Mouse (Mus musculus) heart, embryonic 11.5 days (tissue): ENCODE results near the gene Vmn1r188. TPM values are rescaled to one million over a fixed set of nuclear protein-coding genes. Genes with fewer than 3 reads are reported as not detected.

Experiments used
- ATAC-seq: fragments of 200-750 bp; cut with Nextera tagmentation; replicated peaks from 2 replicates; pipeline ENCODE4 v1.8.0; 2017; ENCODE audit warnings: moderate library complexity; ENCODE audit not compliant: insufficient number of reproducible peaks, low FRiP score, low TSS enrichment
- H3K27ac ChIP-seq: fragments of 300-500 bp; sonication (generic); 2 replicates; pipeline ENCODE4 v1.5.1; 2014; ENCODE audit warnings: mild to moderate bottlenecking, low read depth, low read length
- H3K27me3 ChIP-seq: fragments of 300-500 bp; sonication (generic); 2 replicates; pipeline ENCODE4 v1.6.1; 2014; ENCODE audit warnings: mild to moderate bottlenecking, low read length, mixed read lengths; ENCODE audit not compliant: control insufficient read depth, insufficient read depth
- H3K36me3 ChIP-seq: fragments of 300-500 bp; sonication (generic); 2 replicates; pipeline ENCODE4 v1.6.1; 2014; ENCODE audit warnings: mild to moderate bottlenecking, low read length, moderate library complexity, mixed read lengths; ENCODE audit not compliant: control insufficient read depth, insufficient read depth
- H3K4me1 ChIP-seq: fragments of 300-500 bp; sonication (generic); 2 replicates; pipeline ENCODE4 v1.6.1; 2014; ENCODE audit warnings: low read length; ENCODE audit not compliant: control insufficient read depth, insufficient read depth
- H3K4me2 ChIP-seq: fragments of 300-500 bp; sonication (generic); 2 replicates; pipeline ENCODE4 v1.6.1; 2014; ENCODE audit warnings: mild to moderate bottlenecking, moderate library complexity
- H3K4me3 ChIP-seq: fragments of 300-500 bp; sonication (generic); 2 replicates; pipeline ENCODE4 v1.5.1; 2014; ENCODE audit warnings: low read depth, low read length
- H3K9ac ChIP-seq: fragments of 300-500 bp; sonication (generic); 2 replicates; pipeline ENCODE4 v1.6.1; 2014; ENCODE audit warnings: mild to moderate bottlenecking, low read depth, low read length, moderate library complexity
- H3K9me3 ChIP-seq: fragments of 300-500 bp; sonication (generic); replicated peaks from 2 replicates; pipeline ENCODE4 v1.6.1; 2016; ENCODE audit warnings: low read length; ENCODE audit not compliant: control insufficient read depth
- WGBS: fragments of 180-500 bp; shearing (Covaris S2); extraction: QIAGEN DNeasy Blood & Tissue Kit; methylation state at CpG from one replicate; pipeline ENCODE4 v1.1.7; 2014; ENCODE audit not compliant: insufficient replicate concordance; 5-methylcytosine and 5-hydroxymethylcytosine counted together
- polyA plus RNA-seq: library from polyadenylated mRNA; unstranded; fragments of >200 nt; fragmentation: Nextera tagmentation; extraction: Ambion mirVana; gene quantifications from 2 replicates; pipeline ENCODE4 v1.2.1, GENCODE M21; 2014

The Vmn1r188 gene
- polyA plus RNA-seq, 1 experiment from 2014 or later, result not detected

DNA sequence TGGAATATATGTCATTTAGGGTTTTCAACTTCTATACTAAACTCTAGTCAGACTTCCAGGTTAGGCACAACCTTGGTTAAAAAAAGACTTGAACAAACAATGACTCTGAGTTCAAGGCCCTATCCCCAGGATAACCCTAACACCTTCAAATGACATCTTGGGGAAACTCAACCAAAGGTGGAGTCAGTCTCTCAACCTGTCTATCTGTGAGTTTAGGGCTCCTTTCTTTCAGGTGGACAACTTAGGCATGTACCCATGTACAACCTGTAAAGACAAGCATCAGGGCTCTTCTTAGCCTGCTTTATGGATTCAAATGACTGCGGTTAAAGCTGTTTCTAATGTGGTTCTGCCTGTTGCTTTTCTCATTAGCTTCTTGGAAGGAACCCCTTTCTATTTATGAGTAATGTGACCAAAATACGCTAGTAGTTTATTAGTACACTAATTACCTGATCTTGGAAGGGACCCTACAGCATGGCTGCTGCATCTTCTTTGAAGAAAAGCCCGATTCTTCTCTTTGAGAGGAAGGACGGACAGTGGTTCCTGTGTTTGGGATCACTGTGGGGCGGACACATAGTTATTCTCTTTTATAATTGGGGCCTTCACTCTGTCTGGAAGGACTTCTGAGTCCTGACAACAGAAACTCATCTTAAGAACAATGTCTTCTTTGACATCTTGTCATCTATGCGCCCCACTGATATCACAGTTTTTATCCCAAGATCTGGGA is 39.6 kb upstream of the Vmn1r188 start:
- peaks cover 13% of the 10 kb centered on the region for H3K4me1 ChIP-seq
- peak overlapping the region; percentile 66 for H3K4me2 ChIP-seq
- no peak overlapping the region for H3K9ac ChIP-seq
- no peaks in the 10 kb centered on the region for H3K36me3 ChIP-seq
- H3K4me3 ChIP-seq, result peak overlapping the region; percentile 34; the same call in 1 of the 2 replicates
- H3K27ac ChIP-seq, result no peak overlapping the region
- H3K9me3 ChIP-seq, result no peaks in the 10 kb centered on the region
- ATAC-seq, result no peak
- no peaks in the 10 kb centered on the region for H3K27me3 ChIP-seq
- WGBS, result 85% methylated on average over 6 of the region's 6 CpGs

DNA sequence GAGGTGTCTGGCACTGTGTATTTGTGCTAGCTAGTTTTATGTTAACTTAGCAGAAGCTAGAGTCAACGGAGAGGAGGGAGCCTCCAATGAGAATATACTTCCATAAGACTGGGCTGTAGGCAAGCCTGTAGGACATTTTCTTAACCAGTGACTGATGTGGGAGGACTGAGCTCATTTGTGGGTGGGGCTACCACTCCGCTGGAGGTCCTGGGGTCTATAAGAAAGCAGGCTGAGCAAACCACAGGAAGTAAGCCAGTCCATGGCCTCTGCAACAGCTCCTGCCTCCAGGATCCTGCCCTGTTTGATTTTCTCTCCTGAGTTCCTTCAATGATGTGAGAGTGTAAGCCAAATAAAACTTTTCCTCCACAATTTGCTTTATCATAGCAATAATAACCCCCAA is 38.9 kb upstream of the Vmn1r188 start:
- Histone ChIP-seq H3K36me3 (no peaks in the 10 kb centered on the region), H3K27me3 (no peaks in the 10 kb centered on the region), H3K4me1 (peaks cover 9% of the 10 kb centered on the region), H3K4me2 (no peak overlapping the region), H3K4me3 (no peak overlapping the region), H3K9me3 (no peaks in the 10 kb centered on the region), H3K27ac (no peak overlapping the region), H3K9ac (no peak overlapping the region)
- WGBS, result 45% methylated on average over 2 of the region's 2 CpGs
- ATAC-seq, result no peak

- WGBS, result 81% methylated on average over 2 of the region's 2 CpGs
- Histone ChIP-seq H3K27ac (no peak overlapping the region), H3K27me3 (no peaks in the 10 kb centered on the region), H3K4me2 (no peak overlapping the region), H3K9me3 (no peaks in the 10 kb centered on the region), H3K4me1 (0 out of 2 replicates have a peak, but pooled peaks cover 3% of the 10 kb centered on the region), H3K9ac (no peak overlapping the region), H3K4me3 (no peak overlapping the region), H3K36me3 (no peaks in the 10 kb centered on the region)
- ATAC-seq, result no peak
These were observed 35.2 kb upstream of the Vmn1r188 start for GRCm38 (mm10) chr13:22049041-22049440.

GRCm38 (mm10) chr13:22049737-22050440 is 34.4 kb upstream of the Vmn1r188 start:
- Histone ChIP-seq H3K4me1 (0 out of 2 replicates have a peak, but pooled peaks cover 3% of the 10 kb centered on the region), H3K27me3 (no peaks in the 10 kb centered on the region), H3K27ac (peak overlapping the region; percentile 85), H3K9ac (peak overlapping the region; percentile 49; the same call in 1 of the 2 replicates), H3K36me3 (no peaks in the 10 kb centered on the region), H3K4me2 (peak overlapping the region; percentile 74), H3K9me3 (no peaks in the 10 kb centered on the region), H3K4me3 (peak overlapping the region; percentile 60)
- ATAC-seq, result 0 out of 2 replicates have a peak, but pooled peaks have one; percentile 5
- 1% methylated on average over 14 of the region's 14 CpGs for WGBS

GRCm38 (mm10) chr13:22050591-22051522 is 33.4 kb upstream of the Vmn1r188 start:
- WGBS, result under 1% methylated on average over 52 of the region's 52 CpGs
- Histone ChIP-seq H3K9me3 (no peaks in the 10 kb centered on the region), H3K9ac (peak overlapping the region; percentile 76), H3K36me3 (no peaks in the 10 kb centered on the region), H3K4me1 (0 out of 2 replicates have a peak, but pooled peaks cover 3% of the 10 kb centered on the region), H3K4me2 (peak overlapping the region; percentile 74), H3K4me3 (peak overlapping the region; percentile 60), H3K27me3 (no peaks in the 10 kb centered on the region), H3K27ac (peak overlapping the region; percentile 85)
- ATAC-seq, result peak; percentile 96

- ATAC-seq, result no peak
- WGBS, result 11% methylated on average over 5 of the region's 5 CpGs
- no peaks in the 10 kb centered on the region for H3K9me3 ChIP-seq
These were observed 32.7 kb upstream of the Vmn1r188 start for GRCm38 (mm10) chr13:22051523-22051859.

DNA sequence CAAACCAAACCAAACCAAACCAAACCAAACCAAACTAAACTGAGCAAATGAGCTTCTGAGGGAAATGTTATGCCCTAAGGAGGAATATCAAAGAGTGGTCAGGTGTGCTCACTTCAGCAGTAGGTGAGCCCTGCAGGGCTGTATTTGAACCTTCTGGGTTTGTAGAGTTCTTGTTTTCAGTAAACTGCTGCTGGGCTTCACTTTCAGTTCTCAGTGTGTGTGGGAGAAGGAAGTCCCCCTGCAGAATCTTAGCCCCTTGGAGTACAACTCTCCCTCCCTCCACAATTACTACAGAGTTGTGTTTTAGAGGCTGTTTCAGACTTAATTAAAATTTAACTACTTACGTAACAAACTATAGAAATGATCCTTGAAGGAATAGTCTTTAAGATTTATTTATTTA is 30.5 kb upstream of the Vmn1r188 start:
- ATAC-seq, result no peak
- H3K27me3 ChIP-seq, result no peaks in the 10 kb centered on the region
- no peaks in the 10 kb centered on the region for H3K9me3 ChIP-seq
- WGBS, result 88% methylated on average over 1 of the region's 1 CpGs
- H3K27ac ChIP-seq, result no peak overlapping the region
- H3K9ac ChIP-seq, result no peak overlapping the region
- H3K4me2 ChIP-seq, result no peak overlapping the region
- 0 out of 2 replicates have a peak, but pooled peaks cover 3% of the 10 kb centered on the region for H3K4me1 ChIP-seq
- H3K36me3 ChIP-seq, result no peaks in the 10 kb centered on the region
- no peak overlapping the region for H3K4me3 ChIP-seq

More at GRCm38 (mm10) chr13:22051523-22051859, 32.7 kb upstream of the Vmn1r188 start:
- no peaks in the 10 kb centered on the region for H3K36me3 ChIP-seq
- H3K9ac ChIP-seq, result peak overlapping the region; percentile 76
- H3K27ac ChIP-seq, result peak overlapping the region; percentile 85
- H3K4me3 ChIP-seq, result peak overlapping the region; percentile 60
- H3K4me2 ChIP-seq, result peak overlapping the region; percentile 74
- no peaks in the 10 kb centered on the region for H3K27me3 ChIP-seq
- H3K4me1 ChIP-seq, result 0 out of 2 replicates have a peak, but pooled peaks cover 3% of the 10 kb centered on the region

- H3K9ac ChIP-seq, result no peak overlapping the region
- WGBS, result 93% methylated on average over 1 of the region's 1 CpGs
- no peaks in the 10 kb centered on the region for H3K9me3 ChIP-seq
- H3K27ac ChIP-seq, result no peak overlapping the region
- H3K4me2 ChIP-seq, result no peak overlapping the region
- H3K27me3 ChIP-seq, result no peaks in the 10 kb centered on the region
- H3K4me1 ChIP-seq, result no peaks in the 10 kb centered on the region
- H3K4me3 ChIP-seq, result no peak overlapping the region
- no peak for ATAC-seq
- H3K36me3 ChIP-seq, result no peaks in the 10 kb centered on the region
These were observed 22.8 kb upstream of the Vmn1r188 start for GRCm38 (mm10) chr13:22061422-22061821.
